Mouse (Mus musculus): ENCODE measurements around the gene Lix1l. TPM values are rescaled to one million over a fixed set of nuclear protein-coding genes. Genes with fewer than 3 reads are reported as not detected.
A peak's percentile ranks its signal among the peaks of the same experiment; 100 is the strongest.

Gene Lix1l
- polyA plus RNA-seq, 1 experiment = 24.2 TPM

GRCm38 (mm10) chr3:96594851-96595250, 6.1 kb upstream of the Lix1l start:
- no peak overlapping the region for H3ac ChIP-seq (ENCODE audit: control insufficient read depth, insufficient read length, low read depth)
- no peaks in the 10 kb centered on the region for H3K36me3 ChIP-seq (ENCODE audit: control insufficient read depth, insufficient read depth)
- TF ChIP-seq FOSL1 (IDR thresholded peaks at IDR 0.05; ENCODE audit: insufficient read depth, low read length, poor library complexity, severe bottlenecking) = no peak
- TF ChIP-seq USF1 (IDR thresholded peaks at IDR 0.05; ENCODE audit: low read depth) = no peak
- no peak for TF ChIP-seq MAX (IDR thresholded peaks at IDR 0.05)
- no peak for TF ChIP-seq MYOD1 (IDR thresholded peaks at IDR 0.05; ENCODE audit: control insufficient read depth, insufficient read length, low read depth)
- no peak for TF ChIP-seq CTCF (IDR thresholded peaks at IDR 0.05; ENCODE audit: control insufficient read depth, insufficient read depth, insufficient read length)
- no peak for TF ChIP-seq CEBPB (IDR thresholded peaks at IDR 0.05; ENCODE audit: low read depth)
- no peak for TF ChIP-seq MYOG (IDR thresholded peaks at IDR 0.05; ENCODE audit: control insufficient read depth, extremely low read depth, insufficient read length)
- H3K4me3 ChIP-seq (ENCODE audit: insufficient read depth, poor library complexity, severe bottlenecking) = no peak overlapping the region
- H3K27me3 ChIP-seq (ENCODE audit: control insufficient read depth, insufficient read depth, insufficient read length) = no peaks in the 10 kb centered on the region
- no peaks in the 10 kb centered on the region for H3K79me3 ChIP-seq (ENCODE audit: low read depth)
- H3K79me2 ChIP-seq (ENCODE audit: control insufficient read depth, insufficient read depth) = no peaks in the 10 kb centered on the region

GRCm38 (mm10) chr3:96595661-96596060, 5.3 kb upstream of the Lix1l start:
- Histone ChIP-seq H3K79me3 (ENCODE audit: low read depth) (no peaks in the 10 kb centered on the region), H3K79me2 (ENCODE audit: control insufficient read depth, insufficient read depth) (no peaks in the 10 kb centered on the region), H3K36me3 (ENCODE audit: control insufficient read depth, insufficient read depth) (no peaks in the 10 kb centered on the region), H3ac (ENCODE audit: control insufficient read depth, insufficient read length, low read depth) (no peak overlapping the region), H3K27me3 (ENCODE audit: control insufficient read depth, insufficient read depth, insufficient read length) (no peaks in the 10 kb centered on the region), H3K4me3 (ENCODE audit: insufficient read depth, poor library complexity, severe bottlenecking) (no peak overlapping the region)
- TF ChIP-seq CEBPB (IDR thresholded peaks at IDR 0.05; ENCODE audit: low read depth) (no peak), MYOG (IDR thresholded peaks at IDR 0.05; ENCODE audit: control insufficient read depth, extremely low read depth, insufficient read length) (no peak), MYOD1 (IDR thresholded peaks at IDR 0.05; ENCODE audit: control insufficient read depth, insufficient read length, low read depth) (peak; percentile 43), MAX (IDR thresholded peaks at IDR 0.05) (no peak), CTCF (IDR thresholded peaks at IDR 0.05; ENCODE audit: control insufficient read depth, insufficient read depth, insufficient read length) (no peak)

GRCm38 (mm10) chr3:96596228-96596707, 4.7 kb upstream of the Lix1l start, which contains the start of gene Ankrd34a:
Gene Ankrd34a, plus strand, starts transcription at chr3:96596636.
- TF ChIP-seq CTCF (IDR thresholded peaks at IDR 0.05; ENCODE audit: control insufficient read depth, insufficient read depth, insufficient read length) (no peak), CEBPB (IDR thresholded peaks at IDR 0.05; ENCODE audit: low read depth) (no peak), MYOG (IDR thresholded peaks at IDR 0.05; ENCODE audit: control insufficient read depth, extremely low read depth, insufficient read length) (no peak)
- peaks cover 1% of the 10 kb centered on the region for H3K79me2 ChIP-seq (ENCODE audit: control insufficient read depth, insufficient read depth)
- H3K79me3 ChIP-seq (ENCODE audit: low read depth) = peaks cover under 1% of the 10 kb centered on the region
- H3ac ChIP-seq (ENCODE audit: control insufficient read depth, insufficient read length, low read depth) = peak within 1 kb of the TSS; percentile 45
- no peaks in the 10 kb centered on the region for H3K36me3 ChIP-seq (ENCODE audit: control insufficient read depth, insufficient read depth)
- H3K27me3 ChIP-seq (ENCODE audit: control insufficient read depth, insufficient read depth, insufficient read length) = no peaks in the 10 kb centered on the region
- H3K4me3 ChIP-seq (ENCODE audit: insufficient read depth, poor library complexity, severe bottlenecking) = peak within 1 kb of the TSS; percentile 21

GRCm38 (mm10) chr3:96596855-96597254, 4.1 kb upstream of the Lix1l start:
- H3K27me3 ChIP-seq (ENCODE audit: control insufficient read depth, insufficient read depth, insufficient read length) = no peaks in the 10 kb centered on the region
- no peak overlapping the region for H3ac ChIP-seq (ENCODE audit: control insufficient read depth, insufficient read length, low read depth)
- peak overlapping the region; percentile 21 for H3K4me3 ChIP-seq (ENCODE audit: insufficient read depth, poor library complexity, severe bottlenecking)
- H3K36me3 ChIP-seq (ENCODE audit: control insufficient read depth, insufficient read depth) = no peaks in the 10 kb centered on the region
- TF ChIP-seq MYOD1 (IDR thresholded peaks at IDR 0.05; ENCODE audit: control insufficient read depth, insufficient read length, low read depth) = no peak
- TF ChIP-seq CTCF (IDR thresholded peaks at IDR 0.05; ENCODE audit: control insufficient read depth, insufficient read depth, insufficient read length) = no peak
- H3K79me3 ChIP-seq (ENCODE audit: low read depth) = peaks cover 2% of the 10 kb centered on the region
- H3K79me2 ChIP-seq (ENCODE audit: control insufficient read depth, insufficient read depth) = peaks cover 7% of the 10 kb centered on the region

- Histone ChIP-seq H3K36me3 (ENCODE audit: control insufficient read depth, insufficient read depth) (no peaks in the 10 kb centered on the region), H3ac (ENCODE audit: control insufficient read depth, insufficient read length, low read depth) (peak overlapping the region; percentile 45), H3K79me3 (ENCODE audit: low read depth) (peaks cover 4% of the 10 kb centered on the region), H3K79me2 (ENCODE audit: control insufficient read depth, insufficient read depth) (peaks cover 13% of the 10 kb centered on the region), H3K4me3 (ENCODE audit: insufficient read depth, poor library complexity, severe bottlenecking) (peak overlapping the region; percentile 21), H3K27me3 (ENCODE audit: control insufficient read depth, insufficient read depth, insufficient read length) (no peaks in the 10 kb centered on the region)
- no peak for TF ChIP-seq CEBPB (IDR thresholded peaks at IDR 0.05; ENCODE audit: low read depth)
- TF ChIP-seq USF1 (IDR thresholded peaks at IDR 0.05; ENCODE audit: low read depth) = no peak
- TF ChIP-seq MYOD1 (IDR thresholded peaks at IDR 0.05; ENCODE audit: control insufficient read depth, insufficient read length, low read depth) = no peak
- TF ChIP-seq MYOG (IDR thresholded peaks at IDR 0.05; ENCODE audit: control insufficient read depth, extremely low read depth, insufficient read length) = no peak
- no peak for TF ChIP-seq FOSL1 (IDR thresholded peaks at IDR 0.05; ENCODE audit: insufficient read depth, low read length, poor library complexity, severe bottlenecking)
- TF ChIP-seq MAX (IDR thresholded peaks at IDR 0.05) = no peak
- no peak for TF ChIP-seq CTCF (IDR thresholded peaks at IDR 0.05; ENCODE audit: control insufficient read depth, insufficient read depth, insufficient read length)
These were observed 3.5 kb upstream of the Lix1l start for GRCm38 (mm10) chr3:96597435-96597891.
